Mouse (Mus musculus): ENCODE measurements around the gene March9.
"Not testable (repeated sequence)": the region's sequence is repeated elsewhere in the genome, so short reads cannot be mapped to it uniquely, and the experiment has no call there.

March9 gene

DNA sequence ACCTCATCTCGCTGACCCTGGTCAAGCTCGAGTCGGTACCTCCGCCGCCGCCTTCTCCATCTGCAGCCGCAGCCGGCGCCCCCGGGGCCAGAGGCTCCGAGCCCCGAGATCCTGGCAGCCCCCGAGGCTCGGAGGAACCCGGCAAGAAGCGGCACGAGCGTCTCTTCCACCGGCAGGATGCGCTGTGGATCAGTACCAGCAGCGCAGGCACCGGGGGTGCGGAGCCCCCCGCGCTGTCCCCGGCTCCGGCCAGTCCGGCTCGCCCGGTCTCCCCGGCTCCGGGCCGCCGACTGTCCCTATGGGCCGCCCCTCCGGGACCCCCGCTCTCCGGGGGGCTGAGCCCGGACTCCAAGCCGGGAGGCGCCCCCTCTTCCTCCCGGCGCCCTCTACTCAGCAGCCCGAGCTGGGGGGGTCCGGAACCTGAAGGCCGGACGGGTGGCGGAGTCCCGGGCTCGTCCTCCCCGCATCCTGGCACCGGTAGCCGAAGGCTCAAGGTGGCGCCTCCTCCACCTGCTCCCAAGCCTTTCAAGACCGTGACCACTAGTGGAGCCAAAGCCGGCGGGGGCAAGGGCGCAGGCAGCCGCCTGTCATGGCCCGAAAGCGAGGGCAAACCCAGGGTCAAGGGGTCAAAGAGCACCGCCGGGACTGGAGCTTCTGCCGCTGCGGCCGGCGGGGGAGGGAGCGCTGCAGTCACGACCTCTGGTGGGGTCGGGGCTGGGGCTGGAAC is 19.8 kb upstream of the March9 start:
- DNase-seq: peak; percentile 54

DNA sequence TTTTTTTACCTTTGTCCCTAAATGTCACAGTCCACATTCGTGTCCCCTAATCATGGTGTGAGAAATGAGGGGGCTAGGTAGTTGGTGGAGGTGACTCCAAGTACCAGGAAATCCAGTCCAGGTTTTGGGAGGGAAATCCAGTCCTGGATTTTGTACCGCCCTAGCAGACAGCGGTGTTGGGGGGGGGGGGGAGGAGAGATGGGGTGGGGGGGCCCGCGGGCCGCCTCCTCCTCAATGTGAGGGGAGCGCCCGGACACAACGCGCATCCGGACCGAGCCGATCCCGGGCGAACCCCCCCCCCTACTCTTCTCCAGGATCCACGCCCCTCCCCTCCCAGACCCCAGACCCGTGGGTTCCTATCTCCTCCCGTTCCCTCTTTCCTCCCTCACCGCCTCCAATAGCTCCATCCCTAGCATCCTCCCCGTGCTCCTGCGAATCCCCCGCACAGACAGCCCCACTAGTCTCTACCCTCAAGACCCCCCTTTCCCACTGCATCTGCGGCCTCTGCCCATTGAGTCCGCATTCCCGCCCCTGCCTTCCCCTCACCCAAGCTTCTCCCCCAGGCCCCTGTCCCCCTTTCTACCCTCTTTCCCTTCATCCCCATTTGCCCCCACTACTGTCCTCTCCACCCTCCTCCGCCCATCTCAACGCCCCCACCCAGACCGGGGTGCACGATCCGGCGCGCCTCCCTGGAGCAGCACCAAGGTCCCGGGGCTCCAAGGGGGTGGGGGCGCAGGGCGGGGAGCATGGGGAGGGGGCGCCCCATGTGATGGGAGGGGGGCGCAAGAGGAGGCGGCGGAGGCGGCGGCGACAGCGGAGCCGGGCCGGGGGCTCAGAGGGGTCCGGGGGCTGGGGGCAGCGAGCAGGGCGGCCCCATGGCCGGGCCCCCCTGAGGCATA is 18.9 kb upstream of the March9 start:
- DNase-seq: peak; percentile 60

DNA sequence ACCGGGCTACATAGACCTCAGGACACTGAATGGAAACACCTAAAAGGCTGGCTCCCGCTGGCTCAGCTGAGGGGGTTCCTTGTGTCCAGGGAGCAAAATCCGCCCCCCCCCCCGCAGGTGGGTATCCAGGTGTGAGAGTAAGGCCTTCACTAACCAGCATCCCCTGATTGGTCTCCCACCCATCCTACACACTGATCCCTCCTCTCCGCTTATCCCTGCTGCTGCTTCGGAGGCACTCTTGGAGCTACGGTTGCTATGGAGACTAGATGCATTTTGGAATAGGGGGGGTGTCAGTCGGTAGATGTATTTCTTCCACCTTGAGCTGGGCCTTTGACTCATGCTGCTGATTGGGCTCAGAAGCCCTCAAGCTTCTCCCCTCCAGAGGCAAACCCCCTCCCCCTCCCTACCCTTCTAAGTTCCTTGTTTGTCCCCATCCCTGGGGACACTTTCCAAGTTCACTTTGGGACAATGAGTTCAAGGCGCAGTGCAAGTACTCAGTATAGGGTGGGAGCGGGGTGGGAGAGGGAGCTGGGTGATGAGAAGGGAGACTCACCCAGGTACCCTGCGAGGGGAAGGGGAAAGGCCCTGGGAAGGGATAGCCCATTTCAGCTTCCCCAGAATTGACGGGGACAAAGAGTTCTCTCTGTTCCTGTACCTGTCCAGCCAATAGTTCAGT is 18.2 kb upstream of the March9 start:
- DNase-seq: peak; percentile 61

DNA sequence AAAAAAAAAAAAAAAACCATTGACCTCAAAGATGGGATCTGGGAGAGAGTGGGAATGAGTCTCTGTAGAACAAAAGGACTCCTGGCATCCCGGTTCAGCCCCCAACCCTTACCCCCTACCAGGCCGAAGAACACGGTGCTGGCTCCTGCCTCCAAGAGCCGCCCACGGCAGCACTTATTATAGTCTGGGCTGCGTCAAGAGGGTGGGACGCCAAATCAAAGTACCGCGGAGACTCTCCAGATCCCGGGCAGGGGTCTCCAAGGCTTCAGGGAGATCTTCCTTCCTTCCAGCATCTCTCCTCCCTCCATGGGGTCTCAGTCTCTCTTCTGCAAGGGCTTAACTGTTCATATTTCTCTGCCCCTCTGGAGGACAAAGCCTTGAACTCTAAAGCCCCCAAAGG is 17.5 kb upstream of the March9 start:
- peak; percentile 50 for DNase-seq

DNA sequence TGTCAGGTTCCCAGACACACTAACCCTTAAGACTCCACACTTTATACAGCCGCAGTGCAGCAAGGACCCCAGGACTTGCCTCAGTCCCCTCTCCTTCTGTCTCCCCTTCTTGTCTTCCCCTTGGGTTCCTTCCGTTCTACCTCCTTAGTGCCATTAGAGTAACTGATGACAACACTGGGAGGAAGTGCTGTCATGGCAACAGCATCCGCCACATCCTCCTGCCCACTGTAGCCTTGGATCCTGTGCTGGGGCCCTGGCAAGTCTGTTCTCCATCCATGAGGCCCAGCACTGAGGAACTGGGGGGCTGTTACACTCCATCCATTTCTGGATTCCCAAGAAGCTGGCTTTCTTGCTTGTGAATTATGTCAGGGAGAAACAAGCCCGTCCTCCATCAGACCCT is 16.1 kb upstream of the March9 start:
- no peak for DNase-seq

DNA sequence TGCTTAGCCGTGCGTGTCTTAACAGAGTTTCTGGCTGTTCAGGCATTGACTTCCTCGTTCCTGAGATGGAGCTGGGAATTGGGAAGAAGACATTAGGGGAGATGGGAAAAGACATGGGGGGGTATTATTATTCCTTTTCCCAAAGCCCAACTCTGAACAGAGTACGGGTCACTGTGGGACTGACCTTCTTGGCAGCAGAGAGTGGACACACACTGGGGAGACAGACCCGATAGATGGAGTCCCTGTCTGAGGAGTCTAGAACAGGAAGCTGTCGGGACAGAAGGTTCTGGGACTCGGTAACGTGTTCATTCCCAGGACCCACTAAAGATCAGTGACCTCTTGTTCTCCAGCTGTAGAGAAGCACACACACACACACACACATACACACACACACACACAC is 15.7 kb upstream of the March9 start:
- DNase-seq: no peak

DNA sequence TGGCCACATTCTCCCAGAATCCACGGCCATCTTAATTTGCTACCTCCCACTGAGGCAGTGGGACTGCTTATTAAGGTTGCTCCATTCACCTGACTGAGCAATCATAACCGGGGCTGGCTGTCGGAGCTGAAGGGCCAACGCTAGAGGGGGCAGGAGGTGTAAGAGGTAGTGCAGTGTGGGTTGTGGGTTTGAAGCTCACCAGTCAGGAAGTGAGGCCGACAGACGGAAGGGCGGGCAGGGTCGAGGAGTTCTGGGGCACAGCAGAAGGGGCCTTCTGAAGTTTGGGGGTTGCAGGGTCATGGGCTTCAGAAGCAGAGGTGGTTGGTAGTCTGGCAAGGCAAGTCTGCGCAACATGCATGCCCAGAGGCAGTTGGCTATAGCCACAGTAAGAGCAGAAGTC is 15.1 kb upstream of the March9 start, which contains the start of gene Agap2:
Agap2 (plus strand) TSS at position 205 of the 400 bp plus-strand sequence.
- DNase-seq: no peak

DNA sequence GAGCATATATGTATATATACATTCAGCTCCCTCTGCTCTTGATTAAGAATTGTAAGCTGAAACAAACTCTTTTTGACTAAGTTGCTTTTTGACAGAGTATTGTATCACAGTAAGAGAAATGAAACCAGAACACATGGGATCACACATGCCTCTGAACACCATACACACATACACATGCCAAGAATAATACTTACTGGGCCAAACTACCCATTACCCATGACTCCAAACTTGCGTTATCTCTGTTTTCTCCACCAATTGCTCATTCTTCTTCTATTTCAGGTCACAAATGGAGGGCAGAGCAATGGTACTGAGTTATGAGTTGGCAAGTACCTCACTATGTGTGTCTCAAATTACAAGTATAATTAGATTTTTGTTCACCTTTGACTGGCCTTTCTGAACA is 14.0 kb upstream of the March9 start:
- no peak for DNase-seq

DNA sequence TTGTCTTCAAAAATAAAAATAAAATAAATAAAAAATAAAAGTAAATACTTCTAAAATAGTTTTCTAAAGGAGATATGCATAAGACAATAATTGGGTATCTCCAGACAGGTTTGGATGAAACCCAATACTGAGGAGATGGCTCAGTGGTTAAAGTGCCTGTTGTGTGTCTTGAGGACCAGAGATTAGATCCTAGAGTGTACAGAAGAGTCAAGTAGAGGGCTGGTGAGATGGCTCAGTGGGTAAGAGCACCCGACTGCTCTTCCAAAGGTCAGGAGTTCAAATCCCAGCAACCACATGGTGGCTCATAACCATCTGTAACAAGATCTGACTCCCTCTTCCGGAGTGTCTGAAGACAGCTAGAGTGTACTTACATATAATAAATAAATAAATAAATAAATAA is 13.0 kb upstream of the March9 start:
- not testable (repeated sequence) for DNase-seq

DNA sequence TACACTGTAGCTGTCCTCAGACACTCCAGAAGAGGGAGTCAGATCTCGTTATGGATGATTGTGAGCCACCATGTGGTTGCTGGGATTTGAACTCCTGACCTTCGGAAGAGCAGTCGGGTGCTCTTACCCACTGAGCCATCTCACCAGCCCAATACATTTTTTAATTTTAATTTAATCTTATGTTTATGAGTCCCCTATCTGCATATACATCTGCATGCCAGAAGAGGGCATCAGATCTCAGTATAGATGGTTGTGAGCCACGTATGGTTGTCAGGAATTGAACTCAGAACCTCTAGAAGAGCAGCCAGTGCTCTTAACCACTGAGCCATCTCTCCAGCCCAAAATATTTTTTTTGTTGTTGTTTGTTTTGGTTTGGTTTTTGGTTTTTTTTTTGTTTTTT is 12.3 kb upstream of the March9 start:
- not testable (repeated sequence) for DNase-seq

DNA sequence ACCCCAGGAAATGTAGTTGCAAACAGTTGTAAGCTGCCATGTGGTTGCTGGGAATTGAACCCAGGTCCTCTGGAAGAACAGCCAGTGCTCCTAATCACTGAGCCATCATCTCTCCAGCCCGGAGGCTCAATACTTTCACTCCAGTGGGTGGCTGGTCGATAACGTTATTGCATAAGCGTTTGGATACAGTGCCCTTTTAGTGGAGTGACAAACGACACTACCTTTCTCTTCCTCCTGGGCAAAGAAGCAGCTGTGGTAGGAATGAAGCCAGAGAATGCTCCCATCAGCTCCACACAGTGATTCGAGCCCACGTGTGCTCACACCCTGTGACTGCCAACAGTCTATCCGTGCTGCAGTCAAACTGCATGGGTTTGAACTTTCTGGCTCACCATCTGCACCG is 11.2 kb upstream of the March9 start:
- no peak for DNase-seq

DNA sequence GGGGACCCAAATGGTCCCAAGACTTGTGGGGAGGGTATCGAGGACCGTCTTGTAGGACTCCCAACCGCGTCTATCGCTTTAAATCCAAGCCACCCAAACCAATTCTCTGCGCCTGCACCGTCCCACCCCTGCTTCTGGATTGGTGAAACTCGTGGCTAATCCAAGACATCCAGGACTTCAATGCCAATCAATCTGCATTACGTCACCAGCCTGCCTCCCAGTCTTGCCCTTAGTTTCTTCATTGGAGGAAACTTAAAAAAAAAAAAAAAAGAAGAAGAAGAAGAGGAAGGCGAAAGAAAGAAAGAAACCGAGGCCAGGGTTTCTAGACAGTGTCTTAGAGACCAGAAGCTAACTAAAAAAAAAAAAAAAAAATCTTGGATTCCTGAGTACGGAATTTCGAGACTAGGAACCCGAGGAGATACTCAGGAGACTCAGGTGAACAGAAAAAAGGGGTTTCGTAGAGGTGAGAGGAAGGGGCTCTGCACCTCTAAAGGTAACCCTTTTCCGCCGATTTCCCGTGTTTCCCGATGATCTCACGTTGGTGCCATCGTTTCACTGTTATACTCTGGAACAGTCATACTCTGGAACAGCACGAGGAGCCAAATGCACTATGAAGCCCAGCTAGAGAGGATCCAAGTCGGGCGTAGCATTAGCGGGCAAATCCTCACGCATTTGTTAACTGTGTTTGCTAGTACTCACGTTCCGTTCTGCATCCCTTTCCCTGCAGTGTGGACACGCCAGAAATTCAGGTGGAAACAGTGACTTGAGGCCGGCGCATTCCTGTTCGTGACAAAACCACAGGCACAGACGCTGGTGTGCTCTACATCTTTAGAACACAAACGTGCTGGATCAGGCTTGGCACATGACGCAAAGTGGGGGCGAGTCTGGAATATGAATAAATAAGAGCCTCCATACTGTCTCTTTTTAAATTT is 10.5 kb upstream of the March9 start, which contains the start of gene Tspan31:
Tspan31 (minus strand) TSS at position 75 of the 932 bp plus-strand sequence.
- peak; percentile 90 for DNase-seq

DNA sequence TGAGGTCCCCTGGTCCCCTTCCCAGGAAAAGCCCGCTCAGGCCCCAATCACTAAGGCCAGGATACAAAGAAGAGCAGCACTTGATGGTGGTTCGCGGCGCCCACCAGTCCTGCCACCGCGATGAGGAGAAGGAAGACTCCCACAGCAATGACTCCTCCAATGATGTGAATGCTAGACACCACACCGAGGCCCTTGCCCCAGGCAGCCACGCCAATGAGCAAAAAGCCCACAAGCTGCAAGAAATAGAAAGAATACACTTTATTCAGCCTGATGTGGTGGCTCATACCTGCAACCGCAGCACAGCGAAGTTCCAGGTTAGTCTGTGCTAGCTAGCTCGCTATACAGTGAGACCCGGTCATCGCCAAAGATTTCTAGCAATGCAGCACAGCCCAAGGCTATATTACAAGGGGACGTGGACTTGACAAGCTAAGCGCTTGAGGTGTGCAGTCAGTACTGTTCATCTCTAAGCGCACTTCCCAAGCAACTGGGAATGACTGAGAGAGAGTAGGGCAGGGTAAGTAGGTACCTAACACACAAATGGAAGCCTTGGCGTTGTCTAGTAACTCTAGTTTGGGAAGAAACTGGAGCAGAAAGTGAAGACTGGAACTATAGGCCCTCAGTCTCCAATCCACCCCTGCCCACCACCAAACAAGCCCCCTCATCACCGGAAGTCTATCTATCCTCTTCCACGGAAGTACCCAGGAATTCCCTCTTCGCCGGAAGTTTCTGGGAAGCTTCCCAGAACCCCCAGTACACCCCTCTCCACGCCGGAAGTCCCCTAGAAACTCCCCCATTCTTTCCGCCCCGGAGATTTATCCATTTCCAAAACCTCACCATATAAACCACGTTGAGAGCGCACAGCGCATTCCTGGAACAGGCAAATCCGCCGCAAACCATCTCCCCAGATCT is 9.6 kb upstream of the March9 start:
- no peak for DNase-seq

DNA sequence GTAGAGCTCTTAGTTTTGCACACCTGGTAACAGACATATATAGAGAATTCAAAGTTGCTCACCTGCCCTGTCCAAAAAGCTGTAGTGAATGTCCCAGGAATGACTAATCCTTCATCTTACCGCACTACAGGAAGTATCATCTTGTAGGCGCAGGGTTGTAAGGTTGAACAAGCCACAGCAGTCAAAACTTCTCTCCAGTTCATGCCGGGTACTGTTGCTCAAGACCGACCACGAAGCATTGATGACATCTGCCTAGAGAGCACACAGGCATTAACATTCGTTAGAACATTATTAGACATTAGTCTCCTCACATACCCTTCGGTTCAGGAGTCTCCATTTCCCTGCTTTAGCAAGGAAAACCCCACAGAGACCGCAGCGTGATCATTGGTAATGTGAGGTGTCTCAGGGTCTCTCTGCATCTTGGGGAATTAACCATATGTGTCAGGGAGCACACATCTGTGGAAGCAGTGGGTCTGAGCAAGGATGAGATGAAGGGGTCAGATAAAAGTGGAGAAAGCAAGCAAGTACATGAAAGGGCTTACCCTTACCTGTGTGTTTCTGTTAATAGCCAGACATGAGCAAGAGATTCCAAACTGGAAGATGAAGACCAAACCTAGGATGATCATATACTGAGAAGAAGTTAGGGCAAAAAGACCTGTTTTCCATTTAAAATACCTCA is 8.5 kb upstream of the March9 start:
- DNase-seq: no peak

DNA sequence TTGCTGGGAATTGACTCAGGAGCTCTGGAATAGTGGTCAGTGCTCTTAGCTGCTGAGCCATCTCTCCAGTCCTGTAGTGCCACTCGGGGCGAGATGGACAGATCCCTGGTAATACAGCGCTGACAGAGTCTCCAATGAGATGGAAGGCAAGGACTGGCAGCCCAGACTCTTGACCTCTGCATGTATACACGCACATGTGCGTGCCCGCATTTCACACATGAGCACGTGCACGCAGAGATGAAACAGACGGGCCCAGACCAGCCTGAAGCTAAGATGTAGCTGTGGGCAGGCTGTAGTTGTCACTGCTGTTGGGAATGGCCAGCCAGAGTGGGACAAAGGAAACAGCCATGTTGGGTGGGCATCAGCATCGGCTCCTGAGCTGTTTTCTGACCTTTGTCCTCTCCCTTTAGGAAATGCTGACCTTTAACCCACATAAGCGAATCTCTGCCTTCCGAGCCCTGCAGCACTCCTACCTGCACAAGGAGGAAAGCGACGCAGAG is 6.6 kb upstream of the March9 start:
- no peak for DNase-seq

DNA sequence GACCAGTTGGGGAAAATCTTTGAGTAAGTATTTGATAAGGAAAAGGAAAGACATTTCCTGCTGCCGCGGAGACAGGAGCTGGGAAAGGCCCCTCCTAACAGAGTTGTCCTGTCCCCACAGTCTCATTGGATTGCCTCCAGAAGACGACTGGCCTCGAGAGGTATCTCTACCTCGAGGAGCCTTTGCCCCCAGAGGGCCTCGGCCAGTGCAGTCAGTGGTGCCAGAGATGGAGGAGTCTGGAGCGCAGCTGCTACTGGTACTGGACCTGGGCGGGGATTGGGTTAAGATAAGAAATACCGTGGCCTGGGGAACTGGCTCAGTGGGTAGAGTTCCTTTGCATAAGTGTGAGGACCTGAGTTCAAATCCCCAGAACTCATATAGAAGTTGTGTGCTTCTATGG is 6.0 kb upstream of the March9 start:
- DNase-seq: no peak

DNA sequence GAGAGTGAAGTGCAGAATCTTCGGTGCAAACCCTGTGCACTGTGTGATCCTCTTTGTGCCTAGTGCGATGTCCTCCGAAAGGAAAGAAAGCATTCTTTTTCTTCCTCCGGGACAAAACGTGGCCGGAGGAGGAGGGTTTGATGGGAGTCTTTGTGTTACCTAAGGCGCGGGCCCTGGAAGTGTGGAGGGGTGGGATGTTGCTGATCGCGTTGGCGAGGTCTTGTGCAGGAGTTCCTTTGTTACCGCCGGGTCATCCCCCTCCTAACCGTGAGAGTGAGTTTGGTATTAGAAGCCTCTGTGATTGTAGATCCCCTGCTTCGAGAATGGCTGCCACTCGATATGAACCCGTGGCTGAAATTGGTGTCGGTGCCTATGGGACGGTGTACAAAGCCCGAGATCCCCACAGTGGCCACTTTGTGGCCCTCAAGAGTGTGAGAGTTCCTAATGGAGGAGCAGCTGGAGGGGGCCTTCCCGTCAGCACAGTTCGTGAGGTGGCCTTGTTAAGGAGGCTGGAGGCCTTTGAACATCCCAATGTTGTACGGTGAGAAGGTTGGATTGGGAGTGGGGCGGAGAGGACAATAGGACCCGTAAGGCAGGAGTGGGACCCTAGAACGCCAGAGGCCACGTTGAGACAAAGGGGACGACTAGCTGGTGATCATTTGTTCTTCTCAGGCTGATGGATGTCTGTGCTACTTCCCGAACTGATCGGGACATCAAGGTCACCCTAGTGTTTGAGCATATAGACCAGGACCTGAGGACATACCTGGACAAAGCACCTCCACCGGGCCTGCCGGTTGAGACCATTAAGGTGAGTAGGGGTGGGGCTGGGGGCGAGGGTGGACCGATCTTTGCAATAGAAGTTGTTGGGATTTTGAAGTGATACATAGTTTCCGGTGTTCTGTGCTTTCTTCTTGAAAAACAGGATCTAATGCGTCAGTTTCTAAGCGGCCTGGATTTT is 4.2 kb upstream of the March9 start:
- no peak for DNase-seq

DNA sequence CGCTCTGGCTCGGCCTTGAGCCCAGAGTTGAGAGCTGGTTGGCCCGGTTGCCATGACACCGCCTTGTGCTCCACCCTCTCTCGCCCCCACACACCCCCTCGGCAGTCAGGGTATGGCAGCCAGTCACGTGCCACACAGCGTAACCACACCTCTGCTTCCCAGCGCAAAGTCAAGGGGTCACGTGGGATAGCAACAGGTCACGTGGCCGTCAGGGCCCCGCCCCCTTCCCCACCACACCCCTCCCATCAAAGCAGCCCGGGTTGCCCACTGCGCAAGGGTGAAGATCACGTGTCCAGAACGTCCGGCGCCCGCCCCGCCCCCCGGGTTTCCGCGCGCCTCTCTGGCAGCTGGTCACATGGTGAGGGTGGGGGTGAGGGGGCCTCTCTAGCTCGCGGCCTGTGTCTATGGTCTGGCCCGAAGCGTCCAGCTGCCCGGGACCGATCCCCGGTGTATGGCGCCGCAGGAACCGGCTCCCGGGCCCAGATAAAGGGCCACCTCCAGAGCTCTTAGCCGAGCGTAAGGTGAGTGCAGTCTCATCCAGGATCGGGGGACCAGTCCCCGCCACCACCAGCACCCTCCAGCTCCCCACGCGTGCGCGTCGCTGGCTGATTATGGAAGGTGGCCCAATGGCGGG is 3.4 kb upstream of the March9 start, which contains the start of gene Cdk4:
Cdk4 (plus strand) TSS at position 296 of the 634 bp plus-strand sequence.
- DNase-seq: peak; percentile 99

DNA sequence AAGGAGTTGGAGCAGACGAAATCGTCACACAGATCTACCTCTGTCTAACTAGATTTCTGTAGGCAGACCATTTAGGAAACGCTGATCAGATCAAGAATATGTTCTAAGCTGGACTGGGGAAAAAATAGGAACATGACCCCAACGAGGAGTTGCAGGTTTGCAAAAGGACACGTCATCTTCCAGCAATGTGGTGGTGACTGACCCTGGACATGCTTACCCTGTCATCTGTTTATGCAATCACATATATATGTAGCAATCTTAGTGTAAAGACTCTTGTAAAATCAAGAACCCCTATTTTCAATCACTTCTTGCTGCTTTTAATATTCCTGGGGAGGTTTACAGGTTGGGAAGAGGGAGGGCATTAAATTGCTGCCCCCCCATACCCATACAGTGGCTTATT is 2.5 kb upstream of the March9 start:
- DNase-seq: no peak

Data from right cerebral cortex, postnatal 25 days (tissue).